Mouse (Mus musculus) spleen, postnatal 14 days (tissue): Measurements from ENCODE around the gene Slc12a3.
A peak's percentile ranks its signal among the peaks of the same experiment; 100 is the strongest.

ENCODE experiments used
- DNase-seq, 2 experiments: peaks; one replicate each; pipeline ENCODE4 v3.0.0; 2021 to 2022; ENCODE audit warnings: low spot score in 2 of 2

The Slc12a3 gene

GRCm38 (mm10) chr8:94375551-94375991, 46.6 kb downstream of the Slc12a3 start:
- no peak for DNase-seq

GRCm38 (mm10) chr8:94376176-94376575, 47.2 kb downstream of the Slc12a3 start:
- no peak for DNase-seq

- no peak for DNase-seq
Observed at GRCm38 (mm10) chr8:94376580-94376979, 47.6 kb downstream of the Slc12a3 start.

DNA sequence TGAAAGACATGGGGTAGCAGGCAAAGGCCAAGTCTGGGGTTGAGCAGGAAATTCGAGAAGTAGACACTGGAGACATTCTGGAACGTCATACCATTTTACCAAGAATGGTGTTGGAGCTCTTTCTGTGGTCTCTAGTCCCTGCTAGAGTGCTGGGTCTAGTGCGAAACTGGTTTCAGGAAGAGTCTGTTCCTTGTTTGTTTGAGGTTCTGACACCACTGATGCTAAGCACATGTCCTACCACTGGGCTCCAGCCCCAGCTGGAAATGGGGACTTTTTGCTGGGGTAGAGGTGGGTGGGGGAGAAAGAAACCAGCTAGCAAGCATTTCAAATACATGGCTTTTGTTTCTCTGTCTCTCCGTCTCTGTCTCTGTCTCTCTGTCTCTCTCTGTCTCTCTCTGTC, 48.0 kb downstream of the Slc12a3 start:
- DNase-seq: no peak

DNA sequence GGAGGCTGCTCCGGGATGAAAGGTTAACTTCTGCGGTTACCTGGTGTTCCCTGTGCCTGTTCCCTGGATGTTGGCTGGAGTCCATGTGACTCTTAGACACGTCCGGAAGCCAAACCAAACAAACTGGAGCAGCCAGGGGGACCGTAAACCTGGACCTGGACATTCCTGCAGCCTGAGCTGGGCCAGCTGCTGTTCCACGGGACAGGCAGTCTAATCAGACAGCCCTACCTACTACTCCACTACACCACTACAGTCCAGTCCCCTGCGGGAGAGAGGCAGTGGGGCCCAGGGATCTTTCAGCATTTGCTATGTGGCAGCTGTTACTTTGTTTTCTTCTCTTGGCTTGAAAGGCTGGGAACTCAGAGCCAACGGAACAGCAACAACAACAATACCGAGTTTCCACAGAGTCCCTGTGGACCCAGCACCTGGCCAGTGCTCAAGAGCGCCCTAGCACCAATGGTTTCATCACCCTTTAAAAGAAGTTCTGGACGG, 48.8 kb downstream of the Slc12a3 start:
- no peak for DNase-seq

DNA sequence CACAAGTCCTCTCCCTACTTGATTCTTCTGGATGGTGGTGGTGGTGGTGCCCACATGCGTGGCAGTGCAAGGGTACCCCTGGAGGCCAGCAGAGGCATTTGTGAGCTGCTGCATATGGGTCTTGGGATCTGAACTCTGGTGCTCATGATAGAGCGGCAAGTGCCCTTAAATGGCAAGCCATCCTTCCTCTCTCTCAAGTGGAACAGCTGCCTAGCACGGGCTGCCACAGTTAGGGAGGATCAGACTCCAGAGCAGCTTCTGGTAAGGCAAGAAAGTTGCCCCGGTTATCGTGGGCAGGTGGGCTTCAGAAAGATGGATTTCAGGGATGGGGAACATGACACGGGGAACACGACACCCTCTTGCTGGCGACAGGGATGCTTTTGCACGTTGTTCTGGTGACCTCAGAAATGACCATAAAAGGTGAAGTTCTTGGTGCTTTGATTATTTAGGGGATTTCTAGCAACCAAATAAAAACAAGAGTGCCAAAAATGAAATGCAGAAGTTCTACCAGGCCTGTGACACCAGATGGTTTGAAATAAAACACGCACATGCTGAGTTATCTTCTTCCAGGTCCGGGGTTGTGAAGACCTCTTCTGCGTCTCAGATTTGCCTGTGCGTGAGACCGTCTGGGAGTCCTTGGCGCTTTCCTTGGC, 49.9 kb downstream of the Slc12a3 start:
- DNase-seq: no peak

GRCm38 (mm10) chr8:94379686-94380085, 50.7 kb downstream of the Slc12a3 start:
- DNase-seq: no peak

DNA sequence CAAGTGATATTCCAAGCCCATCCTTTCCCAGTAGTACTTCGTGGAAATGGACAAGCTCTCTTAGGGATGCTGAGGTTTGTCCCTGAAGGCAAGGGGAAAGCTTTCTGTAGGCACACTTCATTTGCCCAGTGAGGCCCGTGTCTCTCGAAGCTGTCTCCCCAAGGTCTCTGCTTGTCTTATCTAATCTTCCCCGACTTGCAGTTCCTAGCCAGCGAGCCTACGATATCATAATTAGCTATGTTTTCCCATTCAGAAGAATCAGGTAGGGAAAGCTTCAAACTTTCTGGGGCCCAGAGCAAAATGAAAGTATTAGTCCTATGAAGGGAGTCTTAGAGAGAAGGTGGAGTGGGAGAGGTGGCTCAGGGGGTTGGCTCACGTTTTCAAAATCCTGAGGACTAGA, 55.2 kb downstream of the Slc12a3 start:
- DNase-seq: no peak

DNA sequence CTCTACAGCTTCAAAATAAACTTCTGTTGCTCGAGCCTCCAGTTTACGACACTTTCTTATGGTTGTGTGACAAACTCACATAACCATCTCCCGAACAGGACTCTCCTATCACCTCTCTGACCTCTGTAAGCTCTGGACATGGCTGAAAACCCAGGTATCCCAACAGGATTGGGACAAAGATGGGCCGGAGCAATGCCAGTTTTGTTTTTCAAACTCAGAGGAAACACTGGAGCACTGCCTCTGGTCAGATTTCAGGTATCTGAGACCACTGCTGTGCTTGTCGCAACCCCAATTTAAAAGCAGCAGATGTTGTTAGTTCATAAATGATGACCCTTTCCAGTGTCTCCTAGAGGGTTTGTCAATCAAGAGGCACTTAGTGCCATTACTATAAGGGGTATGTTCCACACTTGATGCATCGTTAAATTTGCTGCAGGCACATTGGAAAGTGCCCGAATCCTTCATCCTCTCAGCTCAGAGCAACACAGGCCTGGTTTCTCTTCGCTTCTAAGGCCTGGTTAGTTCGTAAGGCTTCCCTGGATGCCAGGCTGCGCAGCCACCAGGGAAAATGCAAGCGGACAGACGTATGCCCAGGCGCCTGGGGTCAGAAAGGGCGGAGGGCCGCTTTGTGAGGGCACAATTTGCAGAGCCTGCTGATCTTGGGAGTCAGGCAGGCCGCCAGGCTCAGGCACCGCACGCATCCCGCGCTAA, 56.7 kb downstream of the Slc12a3 start:
- DNase-seq: no peak

GRCm38 (mm10) chr8:94386214-94387026, 57.4 kb downstream of the Slc12a3 start, which contains the start of gene Herpud1:
TSS of gene Herpud1 (plus strand) at chr8:94386438.
- peak; percentile 96 to 98 for DNase-seq

DNA sequence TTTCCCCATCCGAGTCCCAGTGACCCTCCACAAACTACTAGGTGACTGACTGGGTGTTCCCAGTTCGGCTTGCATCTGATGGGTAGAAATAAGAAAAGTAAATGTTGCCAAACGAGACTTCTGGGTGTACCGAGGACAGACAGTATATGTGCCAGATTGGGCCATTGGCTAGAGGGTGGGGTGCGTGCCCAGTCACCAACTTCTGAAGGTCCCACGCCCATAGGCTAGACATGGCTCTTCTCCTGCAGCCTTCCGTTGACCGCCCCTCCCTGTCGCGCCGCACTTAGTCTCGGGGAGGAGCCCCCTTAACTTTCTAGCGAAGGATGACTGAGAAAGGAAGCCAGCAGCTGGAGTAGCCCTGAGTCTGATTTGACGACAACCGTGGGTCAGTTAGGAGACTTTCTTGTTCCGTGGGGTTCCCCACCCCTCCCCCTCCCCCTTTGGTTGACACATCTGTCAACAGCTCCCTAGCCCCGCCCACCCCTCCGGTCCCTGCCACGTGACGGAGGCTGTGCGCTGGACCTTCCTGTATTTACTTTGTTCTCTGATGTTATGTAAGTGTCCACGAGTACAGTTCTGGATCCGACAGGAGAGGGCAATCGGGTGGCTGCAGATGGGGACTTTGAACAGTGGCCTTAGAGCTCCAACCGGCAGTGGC, 58.2 kb downstream of the Slc12a3 start:
- peak; percentile 59 to 61 for DNase-seq

GRCm38 (mm10) chr8:94387785-94388184, 58.8 kb downstream of the Slc12a3 start:
- DNase-seq: no peak

GRCm38 (mm10) chr8:94389531-94389930, 60.5 kb downstream of the Slc12a3 start:
- no peak for DNase-seq

- DNase-seq: no peak
Observed at GRCm38 (mm10) chr8:94390429-94390828, 61.4 kb downstream of the Slc12a3 start.

- no peak for DNase-seq
Observed at GRCm38 (mm10) chr8:94390910-94391309, 61.9 kb downstream of the Slc12a3 start.

- DNase-seq: peak in 1 of 2 experiments; percentile 40
Observed at GRCm38 (mm10) chr8:94392147-94392546, 63.1 kb downstream of the Slc12a3 start.

DNA sequence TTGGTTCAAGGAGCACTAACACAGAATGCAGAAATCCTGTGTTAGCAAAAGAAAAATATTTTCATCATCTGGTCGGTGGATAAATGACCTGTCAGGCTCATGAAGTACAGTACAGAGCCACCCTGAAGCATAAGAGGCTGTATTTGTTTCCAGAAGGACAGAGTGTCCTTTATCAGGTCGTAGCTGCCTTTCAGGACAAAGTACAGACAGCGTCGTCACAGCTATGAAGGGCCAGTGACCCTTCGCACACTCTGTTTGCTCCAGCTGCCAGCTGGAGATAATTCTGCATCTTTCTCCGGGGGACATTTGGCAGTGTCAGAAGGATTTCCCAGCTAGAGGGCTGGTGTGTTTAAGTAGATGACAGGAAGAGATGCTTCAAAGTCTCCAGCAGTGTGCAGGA, 63.6 kb downstream of the Slc12a3 start:
- DNase-seq: no peak

GRCm38 (mm10) chr8:94395851-94396540, 67.0 kb downstream of the Slc12a3 start:
- DNase-seq: no peak

DNA sequence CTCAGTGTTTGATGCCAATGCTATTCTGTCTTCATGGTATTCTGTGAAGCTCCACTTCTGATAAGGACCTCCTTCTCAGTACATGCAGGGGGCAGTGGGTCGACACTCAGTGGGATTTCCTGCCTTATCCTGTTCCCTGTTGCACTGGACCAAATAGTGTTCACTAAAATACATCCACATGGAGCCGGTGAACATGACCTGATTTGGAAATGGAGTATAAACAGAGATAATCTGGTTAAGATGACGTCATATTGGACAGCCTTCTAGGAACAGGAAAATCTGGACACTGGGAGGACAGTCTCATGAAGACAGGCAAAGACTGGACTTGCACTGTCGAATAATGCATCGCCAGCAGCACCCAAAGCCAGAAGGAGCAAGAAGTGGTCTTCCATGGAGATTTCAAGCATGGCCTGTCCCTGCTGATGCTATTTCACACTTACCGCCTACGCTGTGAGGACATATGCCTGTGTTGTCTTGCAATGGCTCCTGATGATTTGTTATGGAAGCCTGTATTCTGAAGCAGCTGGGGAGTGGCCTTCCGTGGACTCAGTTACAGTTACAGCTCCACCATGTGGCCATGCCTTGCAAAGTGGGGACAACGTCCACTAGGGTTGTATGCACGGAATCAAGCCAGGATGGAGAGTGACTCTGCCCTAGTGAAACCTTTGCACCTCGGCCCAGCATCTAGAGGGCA, 68.1 kb downstream of the Slc12a3 start:
- DNase-seq: no peak

GRCm38 (mm10) chr8:94398587-94398986, 69.6 kb downstream of the Slc12a3 start:
- no peak for DNase-seq
